Mouse (Mus musculus): ENCODE measurements around the gene Ttc7b.

GRCm38 (mm10) chr12:100435763-100436162, 84.9 kb downstream of the Ttc7b start:
- TF ChIP-seq CTCF (IDR thresholded peaks at IDR 0.05): no peak
- TF ChIP-seq EP300 (IDR thresholded peaks at IDR 0.05): no peak
